Mouse (Mus musculus) MEL (cell line): ENCODE results near the gene Abcc4. TPM values are rescaled to one million over a fixed set of nuclear protein-coding genes. Genes with fewer than 3 reads are reported as not detected.

Source experiments
- DNase-seq: peaks from one replicate; pipeline ENCODE4 v3.0.0; 2011; ENCODE audit warnings: low read depth, low spot score
- H3K27ac ChIP-seq: 2 replicates; pipeline ENCODE4 v1.5.1; 2012; ENCODE audit warnings: low read depth, mild to moderate bottlenecking, control low read depth, low read length, moderate library complexity; ENCODE audit not compliant: control insufficient read depth
- H3K27me3 ChIP-seq, 2 experiments: fragments of 150-350 bp in 1 of 2; sonication (generic) in 1 of 2; 2 replicates each; pipeline ENCODE4 v1.6.1; 2012; ENCODE audit warnings: low read length in 2 of 2, mild to moderate bottlenecking in 2 of 2, improper control_type of control experiment in 1 of 2, moderate library complexity in 1 of 2; ENCODE audit not compliant: insufficient read depth in 2 of 2, control insufficient read depth in 1 of 2
- H3K36me3 ChIP-seq, 2 experiments: 2 replicates each; pipeline ENCODE4 v1.6.1; 2012 to 2014; ENCODE audit warnings: low read length in 2 of 2, improper control_type of control experiment in 1 of 2, inconsistent platforms in 1 of 2, mild to moderate bottlenecking in 1 of 2; ENCODE audit not compliant: insufficient read depth in 2 of 2, control insufficient read depth in 1 of 2
- H3K4me1 ChIP-seq, 2 experiments: fragments of 150-350 bp in 1 of 2; sonication (generic) in 1 of 2; 2 replicates each; pipeline ENCODE4 v1.6.1; 2012; ENCODE audit warnings: low read length in 2 of 2, improper control_type of control experiment in 1 of 2, mild to moderate bottlenecking in 1 of 2; ENCODE audit not compliant: insufficient read depth in 2 of 2, control insufficient read depth in 1 of 2
- H3K4me3 ChIP-seq, 2 experiments: fragments of 150-350 bp in 1 of 2; sonication (generic) in 1 of 2; 2 replicates each; pipeline ENCODE4 v1.5.1; 2012; ENCODE audit warnings: low read depth in 2 of 2, low read length in 2 of 2, mild to moderate bottlenecking in 2 of 2, moderate library complexity in 2 of 2, control low read depth in 1 of 2, improper control_type of control experiment in 1 of 2; ENCODE audit not compliant: control insufficient read depth in 1 of 2, insufficient read depth in 1 of 2
- H3K79me2 ChIP-seq: 2 replicates; pipeline ENCODE4 v1.6.1; 2012; ENCODE audit warnings: mild to moderate bottlenecking, low read length, moderate library complexity; ENCODE audit not compliant: control insufficient read depth, poor library complexity, insufficient read depth
- H3K9ac ChIP-seq: 2 replicates; pipeline ENCODE4 v1.6.1; 2012; ENCODE audit warnings: low read depth, mild to moderate bottlenecking, control low read depth, low read length, moderate library complexity; ENCODE audit not compliant: control insufficient read depth, poor library complexity, severe bottlenecking
- H3K9me3 ChIP-seq: fragments of 150-350 bp; sonication (generic); replicated peaks from 2 replicates; pipeline ENCODE4 v1.6.1; 2012; ENCODE audit warnings: mild to moderate bottlenecking, low read length, improper control_type of control experiment, moderate library complexity; ENCODE audit not compliant: insufficient read depth
- CHD1 ChIP-seq: IDR thresholded peaks from 2 replicates; pipeline ENCODE4 v1.6.1; 2012; ENCODE audit warnings: low read depth, mild to moderate bottlenecking, inconsistent platforms, low read length, improper control_type of control experiment
- CHD2 ChIP-seq: IDR thresholded peaks from 2 replicates; pipeline ENCODE4 v1.6.1; 2011; ENCODE audit warnings: low read length, improper control_type of control experiment
- E2F4 ChIP-seq: IDR thresholded peaks from 2 replicates; pipeline ENCODE4 v1.6.1; 2011; ENCODE audit warnings: low read depth, low read length, improper control_type of control experiment, borderline replicate concordance
- ELF1 ChIP-seq: IDR thresholded peaks from 2 replicates; pipeline ENCODE4 v1.6.1; 2014; ENCODE audit warnings: low read depth, mild to moderate bottlenecking, inconsistent platforms, low read length, improper control_type of control experiment, moderate library complexity
- JUND ChIP-seq: IDR thresholded peaks from 2 replicates; pipeline ENCODE4 v1.6.1; 2011; ENCODE audit warnings: low read depth, mild to moderate bottlenecking, improper control_type of control experiment, low read length
- MYC ChIP-seq: IDR thresholded peaks from 2 replicates; pipeline ENCODE4 v1.6.1; 2011; ENCODE audit warnings: low read depth, mild to moderate bottlenecking, low read length, improper control_type of control experiment, moderate library complexity
- NELFE ChIP-seq: IDR thresholded peaks from 2 replicates; pipeline ENCODE4 v1.6.1; 2011; ENCODE audit warnings: low read depth, low read length, improper control_type of control experiment
- NRF1 ChIP-seq: IDR thresholded peaks from 2 replicates; pipeline ENCODE4 v1.6.1; 2014; ENCODE audit warnings: low read depth, mild to moderate bottlenecking, inconsistent platforms, low read length, improper control_type of control experiment, moderate library complexity; ENCODE audit not compliant: poor library complexity, insufficient read depth, severe bottlenecking
- POLR2AphosphoS5 ChIP-seq: IDR thresholded peaks from 2 replicates; pipeline ENCODE4 v1.6.1; 2012; ENCODE audit warnings: low read depth, borderline replicate concordance, mild to moderate bottlenecking, inconsistent platforms, low read length, moderate library complexity, mixed read lengths
- RAD21 ChIP-seq: IDR thresholded peaks from 2 replicates; pipeline ENCODE4 v1.6.1; 2011; ENCODE audit warnings: mild to moderate bottlenecking, low read depth, low read length, improper control_type of control experiment
- SIN3A ChIP-seq: IDR thresholded peaks from 2 replicates; pipeline ENCODE4 v1.6.1; 2012; ENCODE audit warnings: low read length, improper control_type of control experiment, inconsistent platforms
- SMC3 ChIP-seq: IDR thresholded peaks from 2 replicates; pipeline ENCODE4 v1.6.1; 2011; ENCODE audit warnings: low read depth, low read length, improper control_type of control experiment
- UBTF ChIP-seq: IDR thresholded peaks from 2 replicates; pipeline ENCODE4 v1.6.1; 2012; ENCODE audit warnings: low read depth, mild to moderate bottlenecking, inconsistent platforms, low read length, improper control_type of control experiment, moderate library complexity, borderline replicate concordance; ENCODE audit not compliant: insufficient read depth
- USF1 ChIP-seq: IDR thresholded peaks from 2 replicates; pipeline ENCODE4 v1.6.1; 2014; ENCODE audit warnings: low read depth, mild to moderate bottlenecking, inconsistent platforms, low read length, improper control_type of control experiment, moderate library complexity
- USF2 ChIP-seq, 2 experiments: IDR thresholded peaks; 2 replicates each; pipeline ENCODE4 v1.6.1; 2011 to 2012; ENCODE audit warnings: improper control_type of control experiment in 2 of 2, low read length in 2 of 2, borderline replicate concordance in 1 of 2, inconsistent platforms in 1 of 2, low read depth in 1 of 2, mild to moderate bottlenecking in 1 of 2; ENCODE audit not compliant: insufficient read depth in 1 of 2
- ZC3H11A ChIP-seq: IDR thresholded peaks from 2 replicates; pipeline ENCODE4 v1.6.1; 2012; ENCODE audit warnings: low read depth, mild to moderate bottlenecking, inconsistent platforms, low read length, improper control_type of control experiment
- ZKSCAN1 ChIP-seq: IDR thresholded peaks from 2 replicates; pipeline ENCODE4 v1.6.1; 2012; ENCODE audit warnings: low read depth, mild to moderate bottlenecking, inconsistent platforms, low read length, improper control_type of control experiment, moderate library complexity
- ZNF384 ChIP-seq: IDR thresholded peaks from 2 replicates; pipeline ENCODE4 v1.6.1; 2012; ENCODE audit warnings: low read depth, mild to moderate bottlenecking, inconsistent platforms, low read length, improper control_type of control experiment
- polyA plus RNA-seq, 2 experiments: library from polyadenylated mRNA; stranded (reverse) in 1 of 2; unstranded in 1 of 2; fragments of >175 nt in 1 of 2; fragments of >200 nt in 1 of 2; gene quantifications; 2 replicates each; pipeline versions ENCODE4 v1.2.1 to v1.2.4; 2012; ENCODE audit warnings: low replicate concordance in 2 of 2, low read depth in 1 of 2; ENCODE audit not compliant: insufficient read length in 2 of 2, insufficient read depth in 1 of 2, missing spikeins in 1 of 2
- total RNA-seq: library from RNA; depleted of rRNA; stranded (reverse); fragments of 300-350 nt; gene quantifications from 2 replicates; pipeline ENCODE4 v1.2.3, GENCODE M21; 2012

Abcc4 gene
- total and polyA plus RNA-seq, 3 experiments, result 7.1 to 8.4 TPM; not detected in 1

DNA sequence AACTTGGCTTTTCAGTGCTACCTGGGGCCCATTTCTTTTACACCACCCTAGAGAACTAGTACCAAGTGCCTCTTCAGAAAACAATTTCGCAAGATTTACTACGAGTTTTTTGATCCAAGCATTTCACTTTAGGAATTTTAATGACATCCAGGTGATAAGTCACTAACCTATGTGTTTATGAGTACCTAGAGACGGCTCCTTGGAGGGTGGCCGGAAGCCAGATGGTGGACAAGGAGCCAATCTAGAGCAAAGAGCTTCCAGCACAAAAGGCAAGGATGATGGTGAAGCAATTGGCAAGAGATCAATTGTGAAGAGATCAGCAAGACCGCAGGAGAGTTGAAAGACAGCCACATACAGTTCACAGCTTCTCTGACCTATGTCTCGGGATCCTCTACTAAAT is 8.7 kb upstream of the Abcc4 start:
- Histone ChIP-seq H3K9me3 (no peaks in the 10 kb centered on the region), H3K27me3 (no peaks in the 10 kb centered on the region), H3K79me2 (no peaks in the 10 kb centered on the region), H3K4me3 (no peak overlapping the region), H3K4me1 (0 out of 4 replicates have a peak, but pooled peaks cover 0 to 6% of the 10 kb centered on the region in 2 experiments), H3K36me3 (no peaks in the 10 kb centered on the region; a peak in 1 of 4 replicates), H3K27ac (no peak overlapping the region), H3K9ac (no peak overlapping the region)
- DNase-seq, result no peak
- TF ChIP-seq RAD21 (no peak), JUND (no peak), ELF1 (no peak), NRF1 (no peak), CHD1 (no peak), USF2 (IDR thresholded peaks at IDR 0.05; ENCODE audit: borderline replicate concordance in 1 of 2, insufficient read depth in 1 of 2, low read depth in 1 of 2, low read length in 2 of 2) (no peak), ZNF384 (no peak), CHD2 (no peak), MYC (no peak), ZC3H11A (no peak), POLR2AphosphoS5 (no peak), UBTF (no peak), NELFE (no peak), SIN3A (no peak), ZKSCAN1 (no peak), SMC3 (no peak)

DNA sequence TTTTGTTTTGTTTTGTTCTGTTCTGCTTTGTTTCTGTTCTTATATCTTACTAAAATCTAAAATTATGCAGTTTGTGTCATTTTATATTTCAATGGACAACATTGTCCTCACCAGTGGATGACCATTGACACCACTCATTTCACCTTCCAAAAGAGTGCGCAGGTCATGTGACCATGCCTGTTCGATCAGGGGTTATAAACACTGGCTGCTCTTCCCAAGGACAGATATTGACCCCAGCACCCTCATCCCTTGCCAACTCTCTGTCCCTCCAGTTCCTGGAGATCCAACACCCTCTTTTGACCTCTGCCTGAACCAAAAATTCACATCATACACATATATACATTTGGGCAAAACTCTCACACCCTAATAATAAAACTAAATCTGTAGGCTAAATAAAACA is 8.3 kb upstream of the Abcc4 start:
- H3K4me3 ChIP-seq, result no peak overlapping the region
- H3K9me3 ChIP-seq, result no peaks in the 10 kb centered on the region
- H3K9ac ChIP-seq, result no peak overlapping the region
- no peaks in the 10 kb centered on the region; a peak in 1 of 4 replicates for H3K36me3 ChIP-seq
- DNase-seq, result no peak
- no peaks in the 10 kb centered on the region for H3K79me2 ChIP-seq
- no peak overlapping the region for H3K27ac ChIP-seq
- H3K27me3 ChIP-seq, result no peaks in the 10 kb centered on the region
- TF ChIP-seq E2F4, result no peak
- no peak for TF ChIP-seq NELFE
- TF ChIP-seq USF1, result no peak
- H3K4me1 ChIP-seq, result peaks cover under 1 to 6% of the 10 kb centered on the region in 2 experiments; a peak in 1 of 4 replicates
